Mouse (Mus musculus) left cerebral cortex, adult 18-20 months (tissue): Measurements from ENCODE around the gene Kcnj11. TPM values are rescaled to one million over a fixed set of nuclear protein-coding genes. Genes with fewer than 3 reads are reported as not detected.

Experiments
- DNase-seq, 2 experiments: peaks; one replicate each; pipeline ENCODE4 v3.0.0; 2021 to 2022; ENCODE audit warnings: low spot score in 2 of 2, mixed read lengths in 1 of 2
- total RNA-seq, 2 experiments: library from RNA; stranded (reverse); gene quantifications; 2 replicates each; pipeline ENCODE4 v1.2.3; 2021

Kcnj11 gene
- total RNA-seq, 2 experiments from 2014 or later, result 38.7 to 43.1 TPM

GRCm38 (mm10) chr7:46104256-46104915, 3.8 kb upstream of the Kcnj11 start:
- DNase-seq, result no peak

GRCm38 (mm10) chr7:46103771-46104170, 3.2 kb upstream of the Kcnj11 start:
- DNase-seq, result no peak

GRCm38 (mm10) chr7:46103075-46103591, 2.6 kb upstream of the Kcnj11 start:
- DNase-seq, result peak; percentile 78 to 86

DNA sequence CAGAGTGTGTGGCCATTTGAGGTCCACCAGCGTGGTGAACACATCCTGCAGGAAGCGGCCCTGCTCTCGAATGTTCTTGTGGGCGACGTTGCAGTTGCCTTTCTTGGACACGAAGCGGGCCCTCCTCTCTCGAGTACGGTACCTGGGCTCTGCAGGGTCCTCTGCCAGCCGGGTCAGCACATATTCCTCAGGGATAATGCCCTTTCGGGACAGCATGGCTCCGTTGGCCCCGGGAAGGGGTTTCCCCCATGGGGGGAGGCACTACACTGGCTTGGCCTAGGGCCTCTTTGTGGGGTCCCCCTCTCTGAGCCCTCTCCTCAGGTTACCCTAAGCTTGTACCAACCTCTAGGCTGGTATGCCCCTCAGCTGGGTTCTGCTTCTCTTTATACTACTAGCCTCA, 882 bp downstream of the Kcnj11 start:
- no peak for DNase-seq

DNA sequence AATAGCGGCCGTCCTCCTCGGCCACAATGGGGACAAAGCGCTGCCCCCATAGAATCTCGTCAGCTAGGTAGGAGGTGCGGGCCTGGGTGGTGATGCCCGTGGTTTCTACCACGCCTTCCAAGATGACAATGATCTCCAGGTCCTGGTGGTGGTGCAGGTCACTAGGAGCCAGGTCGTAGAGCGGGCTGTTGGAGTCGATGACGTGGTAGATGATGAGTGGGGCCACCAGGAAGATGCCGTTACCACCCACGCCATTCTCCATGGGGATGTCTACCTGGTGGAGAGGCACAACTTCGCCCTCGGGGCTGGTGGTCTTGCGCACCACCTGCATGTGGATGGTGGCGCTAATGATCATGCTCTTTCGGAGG, 1.7 kb downstream of the Kcnj11 start:
- DNase-seq, result no peak

DNA sequence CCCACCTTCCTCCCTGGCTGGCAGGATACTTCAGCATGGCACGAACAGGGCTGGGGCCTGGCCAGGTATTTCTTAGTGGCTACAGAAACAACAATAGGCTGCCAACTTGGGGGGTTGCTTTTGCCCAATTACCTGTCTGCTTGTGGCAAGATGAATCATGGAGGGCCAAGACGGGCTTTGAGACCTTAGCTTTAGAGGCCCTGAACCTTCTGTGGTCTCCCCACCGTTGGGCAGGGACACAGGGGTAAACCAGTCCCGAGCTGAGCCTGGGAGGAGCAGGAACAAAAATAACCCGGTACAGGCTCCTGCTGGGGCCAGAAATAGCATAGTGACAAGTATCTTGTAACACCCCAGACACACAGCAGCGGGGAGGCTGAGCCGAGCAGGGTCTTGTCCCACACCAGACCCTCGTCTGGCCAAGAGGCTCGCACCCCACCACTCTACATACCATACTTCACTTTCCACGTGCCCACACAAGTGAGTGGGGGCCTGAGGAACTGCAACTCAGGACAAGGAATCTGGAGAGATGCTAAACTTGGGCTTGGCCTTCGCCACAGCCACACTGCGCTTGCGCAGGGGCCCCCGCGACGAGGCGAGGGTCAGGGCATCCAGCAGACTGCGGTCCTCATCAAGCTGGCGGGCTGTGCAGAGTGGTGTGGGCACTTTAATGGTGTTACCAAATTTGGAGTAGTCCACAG, 2.2 kb downstream of the Kcnj11 start:
- peak; percentile 35 to 59 for DNase-seq

- no peak for DNase-seq
These were observed 3.2 kb downstream of the Kcnj11 start for GRCm38 (mm10) chr7:46097319-46097783.

- peak; percentile 73 to 74 for DNase-seq
These were observed 4.4 kb downstream of the Kcnj11 start for GRCm38 (mm10) chr7:46096136-46096535.

GRCm38 (mm10) chr7:46092803-46093202, 7.8 kb downstream of the Kcnj11 start:
- no peak for DNase-seq

- DNase-seq, result no peak
These were observed 12.3 kb downstream of the Kcnj11 start for GRCm38 (mm10) chr7:46088241-46088640.

- no peak for DNase-seq
These were observed 14.2 kb downstream of the Kcnj11 start for GRCm38 (mm10) chr7:46086378-46086777.

DNA sequence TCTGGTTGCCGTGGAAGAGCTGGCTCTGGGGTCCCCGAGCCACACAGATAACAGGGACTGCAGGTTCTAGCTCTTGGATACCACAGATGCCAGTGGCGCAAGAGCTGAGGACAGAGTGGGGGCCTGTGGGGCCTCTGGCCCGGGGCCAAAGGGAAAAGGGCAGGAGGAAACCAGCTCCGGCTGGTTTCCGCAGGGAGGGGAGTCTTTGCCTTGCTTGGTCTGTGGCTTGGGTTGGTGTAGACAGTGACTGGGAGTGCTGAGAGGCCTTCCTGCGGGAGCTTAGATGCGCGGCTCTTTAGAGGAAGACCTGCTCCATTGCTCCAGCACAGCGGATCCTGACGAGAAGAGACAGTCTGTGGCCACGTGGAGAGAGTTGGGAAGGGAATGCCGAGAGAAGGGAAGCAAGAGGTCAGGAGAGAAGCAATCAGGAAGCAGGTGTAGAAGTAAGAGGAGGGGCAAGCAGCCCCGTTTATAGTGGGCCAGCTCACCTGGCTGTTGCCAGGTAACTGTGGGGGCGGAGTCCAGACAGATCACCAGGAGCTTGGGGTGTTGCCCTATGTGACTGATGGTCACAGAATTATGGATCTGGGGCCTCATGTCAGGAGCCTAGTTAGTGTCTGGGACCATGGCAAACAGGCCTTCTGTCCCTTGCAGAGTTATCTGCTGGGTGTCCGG, 15.6 kb downstream of the Kcnj11 start:
- no peak for DNase-seq

GRCm38 (mm10) chr7:46084024-46084423, 16.5 kb downstream of the Kcnj11 start:
- DNase-seq, result no peak

DNA sequence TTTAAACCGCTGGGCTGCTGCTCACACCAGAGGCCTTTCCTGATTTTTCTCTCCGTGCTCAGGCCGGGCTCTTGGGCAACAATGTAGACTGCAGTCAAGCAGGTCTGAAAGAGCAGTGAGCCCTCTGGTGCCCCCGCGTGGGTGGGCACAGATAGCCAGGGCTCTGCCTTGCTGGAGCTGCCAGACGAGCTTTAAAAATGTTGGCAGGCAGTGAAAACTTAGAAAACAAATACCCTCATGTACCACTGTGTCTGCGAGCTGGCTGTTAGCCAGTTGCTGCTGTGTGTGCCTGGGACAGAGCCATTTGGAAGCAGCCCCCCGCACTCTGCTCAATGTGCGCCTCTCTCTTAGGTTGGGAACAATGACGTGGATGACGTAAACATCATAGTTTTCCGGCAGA, 22.9 kb downstream of the Kcnj11 start:
- DNase-seq, result no peak

- DNase-seq, result no peak
These were observed 23.7 kb downstream of the Kcnj11 start for GRCm38 (mm10) chr7:46076844-46077243.

GRCm38 (mm10) chr7:46068831-46069230, 31.7 kb downstream of the Kcnj11 start:
- no peak for DNase-seq

- DNase-seq, result no peak
These were observed 37.3 kb downstream of the Kcnj11 start for GRCm38 (mm10) chr7:46063296-46063695.

GRCm38 (mm10) chr7:46061614-46062013, 39.0 kb downstream of the Kcnj11 start:
- no peak for DNase-seq

- DNase-seq, result no peak
These were observed 39.9 kb downstream of the Kcnj11 start for GRCm38 (mm10) chr7:46060688-46061087.

GRCm38 (mm10) chr7:46058882-46059281, 41.7 kb downstream of the Kcnj11 start:
- DNase-seq, result no peak

DNA sequence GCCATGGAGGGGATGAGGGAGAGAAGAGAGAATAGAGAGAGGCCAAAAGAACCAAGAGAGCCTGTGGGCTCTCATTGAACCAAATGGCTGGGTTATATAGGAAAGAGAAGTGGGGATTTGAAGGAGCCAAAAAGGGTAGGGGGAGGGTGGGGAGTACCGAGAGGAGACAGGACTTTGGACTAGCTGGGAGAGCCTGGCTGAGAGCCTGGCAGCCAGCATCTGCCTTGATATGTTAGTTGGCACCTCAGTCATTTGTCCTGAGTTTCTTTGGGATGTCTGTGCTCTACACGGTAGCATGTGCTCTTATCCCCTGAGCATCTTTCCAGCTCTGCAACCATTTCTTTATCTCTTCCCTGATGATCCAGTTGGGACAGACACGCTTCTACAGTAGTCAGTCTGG, 47.0 kb downstream of the Kcnj11 start:
- no peak for DNase-seq
